Mouse (Mus musculus): ENCODE measurements around the gene Ddb1. TPM values are rescaled to one million over a fixed set of nuclear protein-coding genes. Genes with fewer than 3 reads are reported as not detected.

Ddb1 gene
- 100 to 1,000 TPM; 435 to 445 TPM for polyA plus RNA-seq (2012; fragmentation: generic; extraction: Trizol)

GRCm38 (mm10) chr19:10605293-10605900, at the start of gene Ddb1, which contains the start of gene Tkfc:
Ddb1 (plus strand) TSS chr19:10605327.
Tkfc (minus strand) TSS chr19:10605654.

GRCm38 (mm10) chr19:10555624-10556510, 49.3 kb upstream of the Ddb1 start, which contains the start of gene Tmem216:
Tmem216 (minus strand) TSS chr19:10556238.

GRCm38 (mm10) chr19:10576690-10577561, 28.2 kb upstream of the Ddb1 start, which contains the start of the genes Cyb561a3 and Tmem138:
Cyb561a3 (plus strand) TSS chr19:10577172.
Tmem138 (minus strand) TSS chr19:10577362.

DNA sequence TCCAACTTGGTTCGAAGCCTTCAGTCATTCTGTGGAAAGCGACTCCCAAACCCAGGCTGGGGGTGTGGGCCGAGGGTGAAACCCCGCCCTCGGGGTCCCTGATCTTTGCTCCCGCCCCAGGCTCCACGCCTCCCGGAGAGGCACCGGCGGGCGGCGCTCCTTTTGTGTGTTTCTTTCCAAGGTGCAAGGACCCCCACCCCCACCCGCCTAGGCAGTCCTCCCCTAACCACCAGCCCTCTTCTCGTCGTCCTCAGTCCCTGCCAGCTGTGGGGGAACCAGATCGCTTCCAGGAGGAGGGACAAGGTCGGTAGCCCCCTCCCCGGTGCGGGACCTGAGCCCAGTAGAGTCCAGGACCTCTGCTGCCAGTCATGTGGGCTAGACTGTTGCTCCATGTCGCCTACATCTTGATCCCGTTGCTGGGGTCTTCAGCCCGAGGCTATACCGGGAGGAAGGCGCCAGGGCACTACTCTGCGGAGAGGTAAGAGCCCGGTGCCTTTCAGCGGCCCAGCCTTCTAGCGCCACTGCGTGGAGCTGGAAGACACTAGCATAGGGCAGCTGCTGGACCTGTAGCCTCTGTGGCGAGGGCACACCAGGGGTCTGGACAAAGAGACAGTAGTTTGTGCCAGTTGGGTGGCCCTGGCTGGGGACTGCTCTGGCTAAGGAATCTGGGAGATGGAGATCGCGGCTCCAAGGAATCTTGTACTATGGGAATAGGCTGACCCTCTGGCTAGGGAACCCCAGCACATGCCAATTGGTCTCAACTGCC, 29.2 kb downstream of the Ddb1 start, which contains the start of gene Vwce:
TSS of gene Vwce (plus strand) at position 108 of the 766 bp plus-strand sequence.

DNA sequence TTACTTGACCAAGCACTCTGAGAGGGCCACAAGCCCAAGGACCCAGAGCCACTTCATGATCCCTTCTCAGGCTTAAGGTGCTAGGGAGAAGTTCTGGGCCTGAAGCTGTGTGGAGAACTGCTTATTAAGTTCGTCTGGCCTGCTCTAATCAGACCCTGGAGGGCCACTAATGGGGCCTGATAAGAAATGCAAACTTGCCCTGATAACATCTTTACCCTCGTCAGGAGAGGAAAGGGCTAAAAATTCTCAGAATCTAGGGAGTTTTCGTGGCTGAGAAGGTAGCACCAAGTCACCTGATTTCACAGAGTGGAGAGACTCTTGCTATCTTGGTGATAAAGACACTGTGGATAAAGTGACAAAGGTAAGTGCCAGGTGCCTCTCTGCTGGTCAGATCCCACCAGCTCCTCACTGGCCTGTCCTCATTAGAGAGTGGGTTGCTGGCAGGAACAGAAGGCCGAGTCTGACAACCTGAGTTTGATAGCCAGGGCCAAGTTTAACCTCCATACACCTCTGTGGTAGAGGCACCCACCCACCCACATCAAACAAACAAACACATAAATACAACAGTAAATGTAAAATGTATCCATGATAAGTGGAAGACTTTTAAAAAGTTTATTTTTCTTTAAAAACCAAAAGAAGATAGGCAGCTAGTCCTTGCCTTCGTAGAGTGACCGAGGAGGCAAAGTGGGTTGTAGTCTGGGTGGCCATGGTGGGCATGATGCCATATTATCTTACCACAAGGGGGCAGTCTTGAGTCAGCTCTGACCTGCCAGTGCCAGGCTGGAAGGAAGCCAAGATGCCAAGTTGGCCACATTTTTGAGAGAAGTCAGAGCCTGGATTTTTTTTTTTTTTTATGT, 73.0 kb downstream of the Ddb1 start, which contains the start of gene Pga5:
TSS of gene Pga5 (minus strand) at position 157 of the 857 bp plus-strand sequence.

Other genes with a start within 250 kb of the Ddb1 start
- under 1 TPM; 0.02 to 0.12 TPM for gene Syt7, start 216.2 kb upstream of the Ddb1 start, polyA plus RNA-seq (2012; fragmentation: generic; extraction: Trizol)
- under 1 TPM in 1 of 2 experiments, not detected in 1; 0.02 TPM for gene Lrrc10b, start 147.9 kb upstream of the Ddb1 start, polyA plus RNA-seq (2012; fragmentation: generic; extraction: Trizol)
- under 1 TPM; 0.02 to 0.13 TPM for gene Ppp1r32, start 122.4 kb upstream of the Ddb1 start, polyA plus RNA-seq (2012; fragmentation: generic; extraction: Trizol)
- gene Cpsf7, start 80.1 kb upstream of the Ddb1 start, polyA plus RNA-seq (2012; fragmentation: generic; extraction: Trizol) = 10 to 100 TPM in 1 of 2 experiments, 1 to 10 TPM in 1; 7.3 to 32.2 TPM
- gene Sdhaf2, start 79.2 kb upstream of the Ddb1 start, polyA plus RNA-seq (2012; fragmentation: generic; extraction: Trizol) = 10 to 100 TPM in 1 of 2 experiments, 1 to 10 TPM in 1; 8.4 to 38.8 TPM
- gene Tmem216, start 49.1 kb upstream of the Ddb1 start, polyA plus RNA-seq (2012; fragmentation: generic; extraction: Trizol) = 10 to 100 TPM; 22.2 to 36.5 TPM
- 10 to 100 TPM in 1 of 2 experiments, 1 to 10 TPM in 1; 7.9 to 27.6 TPM for gene Cyb561a3, start 28.2 kb upstream of the Ddb1 start, polyA plus RNA-seq (2012; fragmentation: generic; extraction: Trizol)
- gene Tmem138, start 28.0 kb upstream of the Ddb1 start, polyA plus RNA-seq (2012; fragmentation: generic; extraction: Trizol) = 10 to 100 TPM; 26.6 to 42.2 TPM
- gene Tkfc, start 327 bp downstream of the Ddb1 start, polyA plus RNA-seq (2012; fragmentation: generic; extraction: Trizol) = 10 to 100 TPM; 18.0 to 40.0 TPM
- gene Vwce, start 28.9 kb downstream of the Ddb1 start, polyA plus RNA-seq (2012; fragmentation: generic; extraction: Trizol) = under 1 TPM; 0.04 to 0.20 TPM
- gene Pga5, start 72.7 kb downstream of the Ddb1 start, polyA plus RNA-seq (2012; fragmentation: generic; extraction: Trizol) = under 1 TPM in 1 of 2 experiments, not detected in 1; 0.01 TPM
- gene Vps37c, start 83.4 kb downstream of the Ddb1 start, polyA plus RNA-seq (2012; fragmentation: generic; extraction: Trizol) = 10 to 100 TPM; 13.6 to 25.7 TPM
- under 1 TPM in 1 of 2 experiments, not detected in 1; 0.05 TPM for gene Cd5, start 133.7 kb downstream of the Ddb1 start, polyA plus RNA-seq (2012; fragmentation: generic; extraction: Trizol)
- gene Cd6, start 224.7 kb downstream of the Ddb1 start, polyA plus RNA-seq (2012; fragmentation: generic; extraction: Trizol) = not detected
- gene Slc15a3, start 234.4 kb downstream of the Ddb1 start, polyA plus RNA-seq (2012; fragmentation: generic; extraction: Trizol) = under 1 TPM; 0.14 to 0.30 TPM

Measured in C3H10T1/2 (cell line).